Mouse (Mus musculus): ENCODE measurements around the gene Znfx1. TPM values are rescaled to one million over a fixed set of nuclear protein-coding genes. Genes with fewer than 3 reads are reported as not detected.
A peak's percentile ranks its signal among the peaks of the same experiment; 100 is the strongest.

Gene Znfx1
- polyA plus RNA-seq, 1 experiment from 2014 or later: 7.6 TPM

GRCm38 (mm10) chr2:167066031-167066430, 3.2 kb upstream of the Znfx1 start:
- no peak overlapping the region for H3K9ac ChIP-seq (ENCODE audit: low read length)
- no peak for ATAC-seq (replicated peaks; ENCODE audit: extremely low read depth, insufficient read depth, low FRiP score)
- H3K27me3 ChIP-seq (ENCODE audit: control insufficient read depth, insufficient read depth, low read length): no peaks in the 10 kb centered on the region
- H3K4me3 ChIP-seq (ENCODE audit: low read length): no peak overlapping the region
- peaks cover 19% of the 10 kb centered on the region for H3K36me3 ChIP-seq (ENCODE audit: control insufficient read depth, insufficient read depth)
- peaks cover 21% of the 10 kb centered on the region for H3K4me1 ChIP-seq (ENCODE audit: control insufficient read depth, insufficient read depth, low read length)
- H3K9me3 ChIP-seq (replicated peaks; ENCODE audit: control insufficient read depth, low read length): no peaks in the 10 kb centered on the region
- no peak overlapping the region for H3K4me2 ChIP-seq (ENCODE audit: low read depth, low read length)
- WGBS: 70% methylated on average over 1 of the region's 1 CpGs
- H3K27ac ChIP-seq (ENCODE audit: low read length): no peak overlapping the region

GRCm38 (mm10) chr2:167064601-167065295, 1.9 kb upstream of the Znfx1 start:
- 29% methylated on average over 9 of the region's 9 CpGs for WGBS
- no peak for ATAC-seq (replicated peaks; ENCODE audit: extremely low read depth, insufficient read depth, low FRiP score)

GRCm38 (mm10) chr2:167063906-167064496, 1.2 kb upstream of the Znfx1 start:
- Histone ChIP-seq H3K4me3 (ENCODE audit: low read length) (peak overlapping the region; percentile 93), H3K4me1 (ENCODE audit: control insufficient read depth, insufficient read depth, low read length) (peaks cover 30% of the 10 kb centered on the region), H3K36me3 (ENCODE audit: control insufficient read depth, insufficient read depth) (peaks cover 21% of the 10 kb centered on the region), H3K9me3 (replicated peaks; ENCODE audit: control insufficient read depth, low read length) (no peaks in the 10 kb centered on the region), H3K27me3 (ENCODE audit: control insufficient read depth, insufficient read depth, low read length) (no peaks in the 10 kb centered on the region), H3K4me2 (ENCODE audit: low read depth, low read length) (peak overlapping the region; percentile 76), H3K9ac (ENCODE audit: low read length) (peak overlapping the region; percentile 92), H3K27ac (ENCODE audit: low read length) (peak overlapping the region; percentile 96)
- no peak for ATAC-seq (replicated peaks; ENCODE audit: extremely low read depth, insufficient read depth, low FRiP score)
- WGBS: 4% methylated on average over 7 of the region's 7 CpGs

More at GRCm38 (mm10) chr2:167064601-167065295, 1.9 kb upstream of the Znfx1 start:
- H3K27me3 ChIP-seq (ENCODE audit: control insufficient read depth, insufficient read depth, low read length): no peaks in the 10 kb centered on the region
- peak overlapping the region; percentile 76 for H3K4me2 ChIP-seq (ENCODE audit: low read depth, low read length)
- H3K9ac ChIP-seq (ENCODE audit: low read length): peak overlapping the region; percentile 92
- peaks cover 27% of the 10 kb centered on the region for H3K4me1 ChIP-seq (ENCODE audit: control insufficient read depth, insufficient read depth, low read length)
- 0 out of 2 replicates have a peak overlapping the region, but pooled peaks have one; percentile 28 for H3K27ac ChIP-seq (ENCODE audit: low read length)
- no peaks in the 10 kb centered on the region for H3K9me3 ChIP-seq (replicated peaks; ENCODE audit: control insufficient read depth, low read length)
- H3K4me3 ChIP-seq (ENCODE audit: low read length): peak overlapping the region; percentile 93
- H3K36me3 ChIP-seq (ENCODE audit: control insufficient read depth, insufficient read depth): peaks cover 19% of the 10 kb centered on the region

GRCm38 (mm10) chr2:167062497-167062911, 311 bp downstream of the Znfx1 start:
- Histone ChIP-seq H3K4me2 (ENCODE audit: low read depth, low read length) (peak overlapping the region; percentile 96), H3K9ac (ENCODE audit: low read length) (peak overlapping the region; percentile 97), H3K4me1 (ENCODE audit: control insufficient read depth, insufficient read depth, low read length) (peaks cover 30% of the 10 kb centered on the region), H3K4me3 (ENCODE audit: low read length) (peak overlapping the region; percentile 93), H3K27ac (ENCODE audit: low read length) (peak overlapping the region; percentile 96), H3K27me3 (ENCODE audit: control insufficient read depth, insufficient read depth, low read length) (no peaks in the 10 kb centered on the region), H3K9me3 (replicated peaks; ENCODE audit: control insufficient read depth, low read length) (no peaks in the 10 kb centered on the region), H3K36me3 (ENCODE audit: control insufficient read depth, insufficient read depth) (peaks cover 24% of the 10 kb centered on the region)
- peak; percentile 94 for ATAC-seq (replicated peaks; ENCODE audit: extremely low read depth, insufficient read depth, low FRiP score)
- WGBS: 0% methylated on average over 55 of the region's 60 CpGs

- no peak for ATAC-seq (replicated peaks; ENCODE audit: extremely low read depth, insufficient read depth, low FRiP score)
- H3K4me2 ChIP-seq (ENCODE audit: low read depth, low read length): peak overlapping the region; percentile 96
- H3K9me3 ChIP-seq (replicated peaks; ENCODE audit: control insufficient read depth, low read length): no peaks in the 10 kb centered on the region
- 15% methylated on average over 11 of the region's 11 CpGs for WGBS
- peak overlapping the region; percentile 97 for H3K9ac ChIP-seq (ENCODE audit: low read length)
- peak overlapping the region; percentile 93 for H3K4me3 ChIP-seq (ENCODE audit: low read length)
- no peaks in the 10 kb centered on the region for H3K27me3 ChIP-seq (ENCODE audit: control insufficient read depth, insufficient read depth, low read length)
- peaks cover 30% of the 10 kb centered on the region for H3K4me1 ChIP-seq (ENCODE audit: control insufficient read depth, insufficient read depth, low read length)
- H3K27ac ChIP-seq (ENCODE audit: low read length): 0 out of 2 replicates have a peak overlapping the region, but pooled peaks have one; percentile 7
- peaks cover 30% of the 10 kb centered on the region for H3K36me3 ChIP-seq (ENCODE audit: control insufficient read depth, insufficient read depth)
Measured at GRCm38 (mm10) chr2:167061381-167062034, 1.3 kb downstream of the Znfx1 start.

GRCm38 (mm10) chr2:167060761-167061160, 2.1 kb downstream of the Znfx1 start:
- H3K4me2 ChIP-seq (ENCODE audit: low read depth, low read length): peak overlapping the region; percentile 22

GRCm38 (mm10) chr2:167060360-167060759, 2.5 kb downstream of the Znfx1 start:
- ATAC-seq (replicated peaks; ENCODE audit: extremely low read depth, insufficient read depth, low FRiP score): no peak
- Histone ChIP-seq H3K9ac (ENCODE audit: low read length) (peak overlapping the region; percentile 39; the same call in 1 of the 2 replicates), H3K36me3 (ENCODE audit: control insufficient read depth, insufficient read depth) (peaks cover 30% of the 10 kb centered on the region), H3K9me3 (replicated peaks; ENCODE audit: control insufficient read depth, low read length) (no peaks in the 10 kb centered on the region), H3K27me3 (ENCODE audit: control insufficient read depth, insufficient read depth, low read length) (no peaks in the 10 kb centered on the region), H3K27ac (ENCODE audit: low read length) (no peak overlapping the region), H3K4me3 (ENCODE audit: low read length) (no peak overlapping the region), H3K4me2 (ENCODE audit: low read depth, low read length) (peak overlapping the region; percentile 22), H3K4me1 (ENCODE audit: control insufficient read depth, insufficient read depth, low read length) (peaks cover 27% of the 10 kb centered on the region)
- 63% methylated on average over 3 of the region's 3 CpGs for WGBS

More at GRCm38 (mm10) chr2:167060761-167061160, 2.1 kb downstream of the Znfx1 start:
- 0 out of 2 replicates have a peak overlapping the region, but pooled peaks have one; percentile 5 for H3K4me3 ChIP-seq (ENCODE audit: low read length)
- peaks cover 30% of the 10 kb centered on the region for H3K4me1 ChIP-seq (ENCODE audit: control insufficient read depth, insufficient read depth, low read length)
- no peaks in the 10 kb centered on the region for H3K27me3 ChIP-seq (ENCODE audit: control insufficient read depth, insufficient read depth, low read length)
- peak overlapping the region; percentile 39; the same call in 1 of the 2 replicates for H3K9ac ChIP-seq (ENCODE audit: low read length)
- no peak for ATAC-seq (replicated peaks; ENCODE audit: extremely low read depth, insufficient read depth, low FRiP score)
- H3K27ac ChIP-seq (ENCODE audit: low read length): no peak overlapping the region
- no peaks in the 10 kb centered on the region for H3K9me3 ChIP-seq (replicated peaks; ENCODE audit: control insufficient read depth, low read length)
- H3K36me3 ChIP-seq (ENCODE audit: control insufficient read depth, insufficient read depth): peaks cover 30% of the 10 kb centered on the region

- ATAC-seq (replicated peaks; ENCODE audit: extremely low read depth, insufficient read depth, low FRiP score): no peak
- Histone ChIP-seq H3K27ac (ENCODE audit: low read length) (no peak overlapping the region), H3K4me3 (ENCODE audit: low read length) (no peak overlapping the region), H3K4me1 (ENCODE audit: control insufficient read depth, insufficient read depth, low read length) (peaks cover 24% of the 10 kb centered on the region), H3K9me3 (replicated peaks; ENCODE audit: control insufficient read depth, low read length) (no peaks in the 10 kb centered on the region), H3K27me3 (ENCODE audit: control insufficient read depth, insufficient read depth, low read length) (no peaks in the 10 kb centered on the region), H3K9ac (ENCODE audit: low read length) (0 out of 2 replicates have a peak overlapping the region, but pooled peaks have one; percentile 7), H3K4me2 (ENCODE audit: low read depth, low read length) (no peak overlapping the region), H3K36me3 (ENCODE audit: control insufficient read depth, insufficient read depth) (peaks cover 30% of the 10 kb centered on the region)
- WGBS: 79% methylated on average over 12 of the region's 12 CpGs
Measured at GRCm38 (mm10) chr2:167059960-167060359, 2.9 kb downstream of the Znfx1 start.
